Mouse (Mus musculus): ENCODE measurements around the gene Ubqln4. TPM values are rescaled to one million over a fixed set of nuclear protein-coding genes. Genes with fewer than 3 reads are reported as not detected.

The Ubqln4 gene
- polyA plus RNA-seq, 1 experiment = 108 TPM

DNA sequence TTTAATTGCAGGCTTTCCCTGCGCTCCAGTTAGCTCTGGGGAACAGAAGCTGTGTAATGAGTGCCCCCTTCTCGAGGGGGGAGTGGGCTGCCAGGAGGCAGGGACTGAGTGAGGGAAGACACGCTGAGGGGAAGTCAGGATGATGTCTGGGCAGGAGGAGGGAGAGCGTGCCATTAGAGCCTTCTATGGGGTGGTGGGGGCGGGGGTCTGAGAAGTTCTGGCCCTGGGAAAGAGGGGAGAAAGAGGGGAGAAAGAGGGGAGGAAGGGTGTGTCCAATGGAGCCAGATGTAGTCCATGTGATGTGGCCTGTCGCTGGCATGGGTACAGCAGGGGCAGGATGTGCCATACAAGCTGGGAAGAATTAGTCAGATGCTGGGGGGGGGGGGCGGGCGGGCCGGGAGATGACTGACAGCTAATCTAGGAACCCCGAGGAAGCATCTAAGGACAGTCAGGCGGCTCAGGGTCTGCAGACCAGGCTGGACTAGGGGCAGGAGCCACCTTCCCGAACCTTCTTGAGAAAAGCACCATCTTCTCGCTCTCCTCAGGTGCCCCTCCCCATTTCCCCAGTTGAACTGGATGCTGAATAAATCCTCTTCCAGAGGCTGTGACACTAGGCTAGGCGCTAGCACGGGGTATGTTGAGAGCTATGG is 40.5 kb upstream of the Ubqln4 start:
- peak; percentile 48 for DNase-seq (ENCODE audit: low read depth)
- TF ChIP-seq POLR2A (IDR thresholded peaks at IDR 0.05; ENCODE audit: borderline replicate concordance, extremely low read depth, insufficient read depth, insufficient read length, poor library complexity, severe bottlenecking) (no peak), CTCF (IDR thresholded peaks at IDR 0.05; ENCODE audit: borderline replicate concordance, extremely low read depth, insufficient read depth, insufficient read length) (no peak)

DNA sequence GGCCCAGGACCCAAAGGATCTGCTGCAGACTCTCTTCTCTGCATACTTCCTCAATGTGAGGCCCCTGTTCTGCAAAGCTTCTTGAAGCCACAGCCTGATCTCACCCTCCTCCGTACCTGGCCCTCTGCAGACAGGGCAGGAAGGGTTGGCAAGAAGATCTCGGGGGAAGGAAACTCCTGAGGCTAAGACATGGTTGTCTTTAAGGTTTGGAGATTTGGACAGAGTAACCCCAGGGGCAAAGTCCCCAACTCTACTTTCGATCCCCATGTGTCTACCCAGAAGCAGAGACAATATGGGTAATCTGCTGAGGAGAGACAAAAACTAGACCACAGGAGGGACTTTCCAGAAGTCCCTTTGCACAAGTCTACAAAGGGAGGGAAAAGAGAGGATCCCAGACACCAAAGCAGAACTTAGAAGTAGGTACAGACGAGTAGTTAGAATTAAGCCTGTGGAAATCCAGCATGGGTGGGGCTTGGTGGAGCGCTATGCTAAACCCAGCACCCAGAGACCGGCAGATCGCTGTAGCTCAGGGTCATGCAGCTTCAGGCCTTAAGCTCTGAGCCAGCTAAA is 39.9 kb upstream of the Ubqln4 start:
- no peak for DNase-seq (ENCODE audit: low read depth)
- TF ChIP-seq POLR2A (IDR thresholded peaks at IDR 0.05; ENCODE audit: borderline replicate concordance, extremely low read depth, insufficient read depth, insufficient read length, poor library complexity, severe bottlenecking) (no peak), CTCF (IDR thresholded peaks at IDR 0.05; ENCODE audit: borderline replicate concordance, extremely low read depth, insufficient read depth, insufficient read length) (no peak)

- TF ChIP-seq POLR2A (IDR thresholded peaks at IDR 0.05; ENCODE audit: borderline replicate concordance, extremely low read depth, insufficient read depth, insufficient read length, poor library complexity, severe bottlenecking) (no peak), CTCF (IDR thresholded peaks at IDR 0.05; ENCODE audit: borderline replicate concordance, extremely low read depth, insufficient read depth, insufficient read length) (no peak)
These were observed 39.1 kb upstream of the Ubqln4 start for GRCm38 (mm10) chr3:88514231-88515094.

DNA sequence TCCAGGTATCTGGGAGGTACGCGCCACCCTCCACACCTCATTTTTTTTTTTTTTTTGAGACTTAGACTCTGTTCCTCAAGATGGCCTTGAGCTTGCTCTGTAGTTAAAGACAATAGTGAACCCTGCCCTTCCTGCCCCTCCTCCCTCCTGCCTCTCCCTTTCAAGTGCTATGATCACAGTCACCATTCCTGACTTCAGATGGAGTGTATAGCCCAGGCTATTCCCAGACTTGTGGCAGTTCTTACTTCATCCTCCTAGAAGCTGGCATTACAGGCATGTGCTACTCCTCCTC is 38.5 kb upstream of the Ubqln4 start:
- TF ChIP-seq CTCF (IDR thresholded peaks at IDR 0.05; ENCODE audit: borderline replicate concordance, extremely low read depth, insufficient read depth, insufficient read length) (no peak), POLR2A (IDR thresholded peaks at IDR 0.05; ENCODE audit: borderline replicate concordance, extremely low read depth, insufficient read depth, insufficient read length, poor library complexity, severe bottlenecking) (no peak)
- no peak for DNase-seq (ENCODE audit: low read depth)

More at GRCm38 (mm10) chr3:88514231-88515094, 39.1 kb upstream of the Ubqln4 start:
- no peak for DNase-seq (ENCODE audit: low read depth)

- TF ChIP-seq CTCF (IDR thresholded peaks at IDR 0.05; ENCODE audit: borderline replicate concordance, extremely low read depth, insufficient read depth, insufficient read length) (no peak), POLR2A (IDR thresholded peaks at IDR 0.05; ENCODE audit: borderline replicate concordance, extremely low read depth, insufficient read depth, insufficient read length, poor library complexity, severe bottlenecking) (no peak)
- DNase-seq (ENCODE audit: low read depth) = no peak
These were observed 37.2 kb upstream of the Ubqln4 start for GRCm38 (mm10) chr3:88516407-88516806.

GRCm38 (mm10) chr3:88518411-88518810 is 35.1 kb upstream of the Ubqln4 start:
- DNase-seq (ENCODE audit: low read depth) = no peak
- TF ChIP-seq POLR2A (IDR thresholded peaks at IDR 0.05; ENCODE audit: borderline replicate concordance, extremely low read depth, insufficient read depth, insufficient read length, poor library complexity, severe bottlenecking) (no peak), CTCF (IDR thresholded peaks at IDR 0.05; ENCODE audit: borderline replicate concordance, extremely low read depth, insufficient read depth, insufficient read length) (no peak)

- TF ChIP-seq POLR2A (IDR thresholded peaks at IDR 0.05; ENCODE audit: borderline replicate concordance, extremely low read depth, insufficient read depth, insufficient read length, poor library complexity, severe bottlenecking) (no peak), CTCF (IDR thresholded peaks at IDR 0.05; ENCODE audit: borderline replicate concordance, extremely low read depth, insufficient read depth, insufficient read length) (no peak)
- no peak for DNase-seq (ENCODE audit: low read depth)
These were observed 33.5 kb upstream of the Ubqln4 start for GRCm38 (mm10) chr3:88520078-88520477.

GRCm38 (mm10) chr3:88521156-88521555 is 32.4 kb upstream of the Ubqln4 start:
- TF ChIP-seq CTCF (IDR thresholded peaks at IDR 0.05; ENCODE audit: borderline replicate concordance, extremely low read depth, insufficient read depth, insufficient read length) = no peak
- DNase-seq (ENCODE audit: low read depth) = no peak

GRCm38 (mm10) chr3:88521803-88522331 is 31.7 kb upstream of the Ubqln4 start:
- peak; percentile 79 for DNase-seq (ENCODE audit: low read depth)
- TF ChIP-seq CTCF (IDR thresholded peaks at IDR 0.05; ENCODE audit: borderline replicate concordance, extremely low read depth, insufficient read depth, insufficient read length) (peak; percentile 94), POLR2A (IDR thresholded peaks at IDR 0.05; ENCODE audit: borderline replicate concordance, extremely low read depth, insufficient read depth, insufficient read length, poor library complexity, severe bottlenecking) (no peak)

- TF ChIP-seq CTCF (IDR thresholded peaks at IDR 0.05; ENCODE audit: borderline replicate concordance, extremely low read depth, insufficient read depth, insufficient read length) (no peak), POLR2A (IDR thresholded peaks at IDR 0.05; ENCODE audit: borderline replicate concordance, extremely low read depth, insufficient read depth, insufficient read length, poor library complexity, severe bottlenecking) (no peak)
These were observed 30.5 kb upstream of the Ubqln4 start for GRCm38 (mm10) chr3:88523027-88523426.

DNA sequence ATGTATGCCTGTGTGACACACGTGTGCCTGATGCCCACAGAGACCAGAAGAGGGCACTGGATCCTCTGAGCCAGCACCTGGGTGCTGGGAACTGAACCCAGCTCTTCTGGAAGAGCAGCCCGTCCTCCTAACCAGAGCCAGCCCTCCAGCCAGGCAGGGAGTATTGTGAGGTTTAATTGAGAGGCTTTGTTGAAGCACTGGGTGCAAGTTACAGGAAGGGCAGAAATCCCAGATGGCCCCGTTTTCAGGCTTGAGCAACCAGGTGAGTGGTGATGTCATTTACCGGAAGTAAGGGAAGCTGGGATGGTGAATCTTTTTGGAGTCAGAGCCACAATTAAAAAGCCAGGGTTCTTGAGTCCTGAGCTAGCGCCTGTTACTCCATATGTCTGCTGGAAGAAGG is 28.5 kb upstream of the Ubqln4 start:
- TF ChIP-seq POLR2A (IDR thresholded peaks at IDR 0.05; ENCODE audit: borderline replicate concordance, extremely low read depth, insufficient read depth, insufficient read length, poor library complexity, severe bottlenecking) = no peak
- TF ChIP-seq CTCF (IDR thresholded peaks at IDR 0.05; ENCODE audit: borderline replicate concordance, extremely low read depth, insufficient read depth, insufficient read length) = no peak
- DNase-seq (ENCODE audit: low read depth) = no peak

More at GRCm38 (mm10) chr3:88523027-88523426, 30.5 kb upstream of the Ubqln4 start:
- DNase-seq (ENCODE audit: low read depth) = no peak

Data from brain, embryonic 14.5 days (tissue).